Mouse (Mus musculus) small intestine, adult 2 months (tissue): ENCODE data around the gene Lgals12. TPM values are rescaled to one million over a fixed set of nuclear protein-coding genes. Genes with fewer than 3 reads are reported as not detected.

ENCODE experiments used
- H3K27ac ChIP-seq: fragments of 200-500 bp; 2 replicates; pipeline ENCODE4 v1.5.1; 2012; ENCODE audit warnings: low read depth, low read length, control low read depth, inconsistent platforms; ENCODE audit not compliant: insufficient read depth
- H3K27me3 ChIP-seq: fragments of 200-500 bp; 2 replicates; pipeline ENCODE4 v1.6.1; 2012; ENCODE audit warnings: mild to moderate bottlenecking, moderate library complexity, low read length, inconsistent platforms; ENCODE audit not compliant: control insufficient read depth, insufficient read depth
- H3K36me3 ChIP-seq: fragments of 200-500 bp; 2 replicates; pipeline ENCODE4 v1.6.1; 2012; ENCODE audit warnings: mild to moderate bottlenecking, low read length, control low read depth, inconsistent platforms; ENCODE audit not compliant: control insufficient read depth, insufficient read depth
- H3K4me1 ChIP-seq: fragments of 200-500 bp; 2 replicates; pipeline ENCODE4 v1.6.1; 2012; ENCODE audit warnings: low read length, inconsistent platforms, mixed read lengths; ENCODE audit not compliant: control insufficient read depth, insufficient read depth, insufficient read length
- H3K4me3 ChIP-seq: fragments of 200-500 bp; 2 replicates; pipeline ENCODE4 v1.5.1; 2012; ENCODE audit warnings: low read depth, mild to moderate bottlenecking, control low read depth, inconsistent platforms, low read length, moderate library complexity
- CTCF ChIP-seq: fragments of 200-500 bp; IDR thresholded peaks from 2 replicates; pipeline ENCODE4 v1.5.1; 2012; ENCODE audit warnings: low read depth, mild to moderate bottlenecking, control low read depth, inconsistent platforms, low read length, moderate library complexity, mixed read lengths; ENCODE audit not compliant: insufficient replicate concordance, insufficient read length; ENCODE audit errors: extremely low read depth
- POLR2A ChIP-seq: fragments of 200-500 bp; IDR thresholded peaks from 2 replicates; pipeline ENCODE4 v1.6.1; 2012; ENCODE audit warnings: low read depth, mild to moderate bottlenecking, control low read depth, inconsistent platforms, low read length, moderate library complexity
- WGBS: fragments of 180-500 bp; shearing (Covaris S2); methylation state at CpG from one replicate; pipeline ENCODE4 v1.1.7; 2018; 5-methylcytosine and 5-hydroxymethylcytosine counted together
- polyA plus RNA-seq: library from polyadenylated mRNA; depleted of rRNA; stranded (reverse); fragments of >200 nt; gene quantifications from 2 replicates; pipeline ENCODE4 v1.2.3, GENCODE M21; 2012; rRNA removed

The Lgals12 gene
- polyA plus RNA-seq = 1.2 and 2.9 TPM in 2 replicates

DNA sequence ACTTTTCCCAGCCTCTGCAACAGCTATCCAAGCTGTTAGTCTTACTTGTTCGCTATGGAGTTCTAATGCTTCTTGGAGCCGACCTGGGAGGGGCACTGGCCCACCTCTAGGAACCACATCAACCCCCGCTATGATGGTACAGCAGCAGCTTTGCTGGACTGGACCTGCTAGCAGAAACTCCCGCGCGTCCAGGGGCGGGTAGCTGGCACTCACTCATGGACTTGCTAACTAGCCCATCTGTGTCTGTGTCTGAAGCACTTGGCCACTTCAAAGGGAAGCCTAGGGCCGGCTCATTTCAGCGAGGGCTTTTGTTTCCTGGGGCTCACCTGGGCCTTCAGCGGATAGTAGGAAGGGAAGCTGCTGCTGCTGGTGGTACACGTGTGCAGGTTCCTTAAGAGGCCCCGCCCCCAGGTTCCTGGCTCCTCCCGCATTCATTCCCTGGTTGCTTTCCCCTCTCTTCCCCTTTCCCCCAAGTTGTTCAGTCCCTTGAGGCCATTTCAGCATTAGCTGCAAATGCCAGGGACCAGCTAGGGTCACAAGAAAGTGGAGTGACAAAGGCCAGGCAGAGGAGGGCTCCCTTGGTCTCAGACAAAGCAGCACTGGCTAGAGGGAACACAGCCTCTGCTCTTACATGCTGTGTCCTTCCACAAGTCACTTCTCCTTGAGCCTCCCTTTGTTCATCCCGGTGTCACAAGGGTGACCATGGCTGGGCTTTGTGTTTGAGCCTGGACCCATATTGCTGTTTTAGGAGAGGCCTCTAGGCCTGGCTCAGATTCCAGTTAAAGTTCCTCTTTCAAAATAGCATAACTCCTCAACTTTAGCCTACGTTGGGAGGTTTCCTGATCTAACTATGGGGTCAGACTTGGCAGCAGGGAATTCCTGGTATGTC, at the start of gene Lgals12:
Gene Lgals12 (minus strand): TSS at position 393 of the 889 bp plus-strand sequence.
- no peaks in the 10 kb centered on the region for H3K36me3 ChIP-seq
- peaks cover 17% of the 10 kb centered on the region for H3K4me1 ChIP-seq
- no peaks in the 10 kb centered on the region for H3K27me3 ChIP-seq
- WGBS = 5% methylated on average over 15 of the region's 15 CpGs
- H3K4me3 ChIP-seq = peak within 1 kb of the TSS; percentile 45
- TF ChIP-seq CTCF = no peak
- TF ChIP-seq POLR2A = no peak
- H3K27ac ChIP-seq = peak within 1 kb of the TSS; percentile 94

DNA sequence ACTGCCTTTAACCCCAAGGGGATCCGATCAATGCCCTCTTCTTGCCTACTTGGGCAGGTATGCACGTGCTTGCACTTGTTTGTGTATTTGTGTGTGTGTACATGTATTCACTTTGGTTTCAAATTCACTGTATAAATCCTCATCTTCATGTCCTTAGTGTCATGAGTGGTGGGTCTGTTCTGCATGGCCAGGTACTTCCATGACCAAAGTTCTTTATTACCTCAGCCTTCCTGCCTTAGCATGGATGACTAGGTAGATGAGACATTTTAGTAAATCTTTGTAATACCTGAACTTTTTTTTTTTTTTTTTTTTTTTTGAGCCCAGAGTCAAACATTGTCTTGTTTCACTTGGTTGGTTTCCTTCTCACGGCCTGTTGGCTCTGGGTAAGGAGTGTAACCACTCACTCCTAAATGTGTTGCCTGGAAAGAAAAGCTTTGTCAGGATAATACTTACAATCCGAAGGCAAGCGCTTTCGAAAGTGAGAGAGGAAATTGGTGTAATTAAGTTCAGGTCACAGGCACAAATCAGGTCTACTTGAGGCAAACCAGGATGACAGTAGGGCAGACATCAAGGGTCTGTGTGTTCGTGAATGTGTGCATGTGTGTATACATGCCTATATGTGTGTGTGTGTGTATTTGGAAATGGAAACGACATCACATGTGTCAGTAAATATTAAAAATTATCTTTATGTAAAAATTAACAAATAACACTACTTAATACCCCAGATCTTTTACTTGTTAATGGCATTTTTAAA, 42.1 kb upstream of the Lgals12 start:
- no peaks in the 10 kb centered on the region for H3K4me1 ChIP-seq
- no peaks in the 10 kb centered on the region for H3K27me3 ChIP-seq
- no peaks in the 10 kb centered on the region for H3K36me3 ChIP-seq
- H3K27ac ChIP-seq = no peak overlapping the region
- 86% methylated on average over 8 of the region's 8 CpGs for WGBS
- H3K4me3 ChIP-seq = no peak overlapping the region
- TF ChIP-seq POLR2A = no peak
- TF ChIP-seq CTCF = no peak

DNA sequence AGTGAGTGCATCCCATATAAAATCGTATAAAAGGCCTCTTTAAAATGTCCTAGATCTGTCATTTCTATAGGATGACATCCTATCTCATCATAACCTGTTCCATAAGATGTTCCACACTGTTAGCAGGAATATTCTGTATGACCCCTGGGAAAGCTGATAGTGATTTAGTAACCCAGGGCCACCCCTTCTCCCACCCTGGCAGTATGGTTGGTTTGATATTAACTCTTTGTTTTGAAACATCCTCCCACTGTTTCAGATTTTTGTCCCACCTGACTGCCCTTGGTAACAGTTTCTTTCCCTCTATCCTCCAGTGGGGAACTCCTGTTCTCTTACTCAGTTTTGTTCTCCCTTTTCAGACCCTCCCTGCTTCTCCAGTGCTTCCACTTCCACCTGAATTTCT, 26.8 kb upstream of the Lgals12 start:
- Histone ChIP-seq H3K27me3 (no peaks in the 10 kb centered on the region), H3K36me3 (no peaks in the 10 kb centered on the region), H3K27ac (no peak overlapping the region), H3K4me3 (no peak overlapping the region), H3K4me1 (no peaks in the 10 kb centered on the region)
- 73% methylated on average over 1 of the region's 1 CpGs for WGBS
- TF ChIP-seq POLR2A (no peak), CTCF (no peak)

DNA sequence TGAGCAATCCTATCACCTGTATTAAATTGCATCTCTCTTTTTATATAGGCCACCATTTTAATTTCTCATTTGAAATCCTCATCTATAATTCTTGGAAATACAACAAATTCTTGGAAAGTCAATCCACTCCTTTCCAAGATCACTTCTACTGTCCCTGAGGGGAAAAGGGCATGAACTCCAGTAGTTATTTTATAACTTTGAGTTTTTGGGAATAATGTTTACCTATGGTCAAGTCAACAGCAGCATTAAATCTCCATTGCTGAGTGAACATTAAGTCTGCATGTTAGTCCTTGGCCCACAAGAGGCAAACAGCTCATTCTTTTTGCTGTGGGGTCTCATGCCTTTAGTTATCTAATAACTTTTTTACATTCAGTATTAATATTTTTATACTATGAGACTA, 26.0 kb upstream of the Lgals12 start:
- Histone ChIP-seq H3K4me3 (no peak overlapping the region), H3K36me3 (no peaks in the 10 kb centered on the region), H3K27ac (no peak overlapping the region), H3K4me1 (no peaks in the 10 kb centered on the region), H3K27me3 (no peaks in the 10 kb centered on the region)
- TF ChIP-seq CTCF = no peak
- TF ChIP-seq POLR2A = no peak

DNA sequence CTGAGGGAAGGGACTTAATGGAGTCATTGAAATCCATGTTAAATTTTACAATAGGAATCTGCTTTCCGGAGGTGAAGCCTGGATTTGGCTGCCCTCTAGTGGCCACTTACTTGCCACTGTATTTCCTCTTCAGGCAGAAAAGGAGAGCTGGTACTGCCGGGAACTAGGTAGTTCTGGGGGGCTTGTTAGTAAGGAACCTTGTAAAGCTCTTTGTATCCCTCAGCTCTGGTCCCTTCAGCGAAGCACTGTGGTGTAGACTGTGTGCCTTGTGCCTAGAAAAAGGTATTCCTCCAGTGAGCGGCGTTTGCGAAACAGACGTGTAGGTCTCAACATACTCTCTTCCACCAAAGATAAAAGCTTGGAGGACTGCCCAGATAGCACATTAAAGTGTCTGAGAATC, 10.7 kb upstream of the Lgals12 start:
- H3K27ac ChIP-seq = no peak overlapping the region
- H3K4me1 ChIP-seq = 0 out of 2 replicates have a peak, but pooled peaks cover 2% of the 10 kb centered on the region
- WGBS = 20% methylated on average over 7 of the region's 7 CpGs
- no peak overlapping the region for H3K4me3 ChIP-seq
- H3K36me3 ChIP-seq = no peaks in the 10 kb centered on the region
- peak; percentile 66; the same call in 1 of the 2 replicates for TF ChIP-seq CTCF
- TF ChIP-seq POLR2A = no peak
- no peaks in the 10 kb centered on the region for H3K27me3 ChIP-seq

DNA sequence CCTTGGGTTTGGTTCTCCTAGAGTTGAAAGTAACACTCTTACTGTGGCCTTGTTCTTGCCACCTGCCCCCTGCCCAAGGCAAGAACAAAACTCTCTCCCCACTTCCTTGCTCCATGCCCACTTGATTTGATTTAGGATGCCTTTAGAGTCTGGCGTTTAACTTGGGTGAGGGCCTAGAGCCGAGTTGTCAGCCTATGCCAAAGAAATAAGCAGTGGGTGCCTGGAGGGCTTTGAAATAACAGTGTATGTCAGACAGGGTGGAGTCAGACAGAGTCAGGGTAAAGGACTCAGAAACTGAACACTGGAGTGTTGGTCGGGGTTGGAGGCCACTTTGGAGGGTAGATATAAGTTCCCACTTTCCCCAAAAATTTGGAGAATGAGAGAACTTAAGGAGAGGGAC, 10.1 kb upstream of the Lgals12 start:
- Histone ChIP-seq H3K36me3 (no peaks in the 10 kb centered on the region), H3K27ac (no peak overlapping the region), H3K27me3 (no peaks in the 10 kb centered on the region), H3K4me3 (no peak overlapping the region), H3K4me1 (peaks cover 6% of the 10 kb centered on the region)
- TF ChIP-seq POLR2A (no peak), CTCF (no peak)
- 60% methylated on average over 3 of the region's 3 CpGs for WGBS

DNA sequence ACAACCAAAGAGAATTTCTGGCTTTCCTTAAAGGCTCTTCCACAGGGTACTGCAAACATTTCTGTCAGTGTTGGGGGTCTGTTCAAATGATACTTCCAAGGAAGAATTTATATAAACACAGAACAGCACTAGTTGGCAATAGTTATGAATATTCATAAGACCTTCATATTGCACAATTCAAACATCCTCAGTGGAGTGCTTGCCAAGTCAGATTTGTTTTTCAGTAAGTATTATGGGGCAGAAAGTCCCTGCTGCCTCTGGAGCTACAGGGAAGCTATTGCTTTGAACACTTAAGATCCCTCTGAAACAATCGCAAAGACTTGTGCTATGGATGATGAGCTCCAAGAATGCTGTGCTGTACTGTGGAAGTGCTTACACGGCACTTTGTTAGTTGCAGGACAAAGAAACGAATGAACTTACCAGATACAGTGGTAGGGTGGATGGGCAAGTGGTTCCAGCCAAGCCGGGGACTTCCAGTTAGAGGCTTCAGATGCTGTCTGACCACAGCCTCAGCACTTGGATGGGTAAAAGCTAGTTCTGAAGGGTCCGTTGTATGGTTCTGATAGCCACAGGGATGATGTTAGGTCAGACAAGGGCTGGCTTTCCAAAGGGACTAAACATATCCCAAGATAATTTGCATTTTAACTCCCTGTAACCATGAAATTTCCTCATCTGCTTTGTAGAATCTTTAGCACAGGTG, 9.4 kb upstream of the Lgals12 start:
- Histone ChIP-seq H3K4me1 (peaks cover 6% of the 10 kb centered on the region), H3K36me3 (no peaks in the 10 kb centered on the region), H3K27ac (no peak overlapping the region), H3K27me3 (no peaks in the 10 kb centered on the region), H3K4me3 (no peak overlapping the region)
- WGBS = 80% methylated on average over 5 of the region's 5 CpGs
- no peak for TF ChIP-seq CTCF
- TF ChIP-seq POLR2A = no peak
